In genomic region chr13:24801308-24801921, GRCm38 (mm10) we compare ENCODE assay signal across 8 mouse cellular contexts. TPM values are rescaled to one million over a fixed set of nuclear protein-coding genes. Genes with fewer than 3 reads are reported as not detected.
DNase-seq lines count a peak whose midpoint lies in the region; ATAC-seq and TF ChIP-seq lines count a peak whose summit lies in the region.

Gene BC005537 (plus strand): TSS chr13:24801657.

- peak within 1 kb of the TSS; percentile 89 for H3K4me2 ChIP-seq in embryonic facial prominence, embryonic 12.5 days (replicated peaks)
- H3K4me2 ChIP-seq in kidney, postnatal 0 days (ENCODE audit: low read length): peak within 1 kb of the TSS; percentile 81
- peak within 1 kb of the TSS; percentile 99 for H3K4me2 ChIP-seq in liver, embryonic 14.5 days (ENCODE audit: low read depth)
- peak within 1 kb of the TSS; percentile 79 for H3K4me2 ChIP-seq in neural tube, embryonic 12.5 days (replicated peaks)

- no peak for TF ChIP-seq POLR2A in heart, adult 2 months (IDR thresholded peaks at IDR 0.05; ENCODE audit: insufficient read depth, low read depth, low read length)

- H3K36me3 ChIP-seq in embryonic facial prominence, embryonic 12.5 days: peaks cover 3% of the 10 kb centered on the region; the same call in 1 of the 2 replicates
- H3K36me3 ChIP-seq in heart, adult 2 months (ENCODE audit: control insufficient read depth, insufficient read depth, low read length): peaks cover 30% of the 10 kb centered on the region
- H3K36me3 ChIP-seq in kidney, postnatal 0 days (ENCODE audit: insufficient read depth, low read length): peaks cover 5% of the 10 kb centered on the region; the same call in 1 of the 2 replicates
- H3K36me3 ChIP-seq in liver, embryonic 14.5 days (replicated peaks; ENCODE audit: control insufficient read depth, insufficient read depth, low read depth): peaks cover 26% of the 10 kb centered on the region
- peaks cover 9% of the 10 kb centered on the region for H3K36me3 ChIP-seq in neural tube, embryonic 12.5 days

- peaks cover 13% of the 10 kb centered on the region for H3K4me1 ChIP-seq in embryonic facial prominence, embryonic 12.5 days
- H3K4me1 ChIP-seq in heart, adult 2 months (ENCODE audit: control insufficient read depth, insufficient read depth, low read length): peaks cover 6% of the 10 kb centered on the region
- 0 out of 2 replicates have a peak, but pooled peaks cover 5% of the 10 kb centered on the region for H3K4me1 ChIP-seq in kidney, postnatal 0 days (replicated peaks; ENCODE audit: insufficient read depth, low read length)
- H3K4me1 ChIP-seq in liver, embryonic 14.5 days (replicated peaks; ENCODE audit: control insufficient read depth in 2 of 2, insufficient read depth in 2 of 2, low read length in 1 of 2): peaks cover 13 to 14% of the 10 kb centered on the region in 2 experiments
- H3K4me1 ChIP-seq in neural tube, embryonic 12.5 days: peaks cover 17% of the 10 kb centered on the region

- DNase-seq in CD8-positive naive resting alpha-beta T cell, adult 2 months (ENCODE audit: low read depth in 2 of 2, low spot score in 2 of 2): peak; percentile 56 to 62
- peak; percentile 50 for DNase-seq in R1 (ENCODE audit: low read depth, low spot score)
- DNase-seq in heart, adult 2 months: no peak
- DNase-seq in kidney, postnatal 0 days (ENCODE audit: low spot score): peak; percentile 73
- DNase-seq in liver, embryonic 14.5 days (ENCODE audit: low read depth in 3 of 3, low spot score in 3 of 3): peak in 2 of 3 experiments; percentile 27 to 39
- peak; percentile 44 for DNase-seq in urinary bladder, postnatal 25 days (ENCODE audit: low spot score)

- H3K27ac ChIP-seq in embryonic facial prominence, embryonic 12.5 days: peak within 1 kb of the TSS; percentile 99
- H3K27ac ChIP-seq in heart, adult 2 months: peak within 1 kb of the TSS; percentile 96
- peak within 1 kb of the TSS; percentile 100 for H3K27ac ChIP-seq in kidney, postnatal 0 days
- H3K27ac ChIP-seq in liver, embryonic 14.5 days: peak within 1 kb of the TSS; percentile 94
- H3K27ac ChIP-seq in neural tube, embryonic 12.5 days: peak within 1 kb of the TSS; percentile 97

- no peak for TF ChIP-seq EP300 in heart, adult 2 months (IDR thresholded peaks at IDR 0.05; ENCODE audit: insufficient read depth, low read depth, low read length)
- TF ChIP-seq EP300 in liver, embryonic 14.5 days (IDR thresholded peaks at IDR 0.05; ENCODE audit: low read depth): no peak

- under 1% methylated on average over 66 of the region's 74 CpGs for WGBS in embryonic facial prominence, embryonic 12.5 days
- WGBS in heart, adult 2 months: under 1% methylated on average over 68 of the region's 74 CpGs
- WGBS in kidney, postnatal 0 days: under 1% methylated on average over 57 of the region's 74 CpGs
- WGBS in liver, embryonic 14.5 days (ENCODE audit: insufficient replicate concordance): 1% methylated on average over 68 of the region's 74 CpGs
- WGBS in neural tube, embryonic 12.5 days: under 1% methylated on average over 70 of the region's 74 CpGs

- intact Hi-C loops in heart, adult 2 months (cut with DNase I): loop anchor here (1.0 kb wide), 1 partner anchor 30 kb away; the partner anchor contains the start of genes Acot13 and Tdp2

- H3K27me3 ChIP-seq in embryonic facial prominence, embryonic 12.5 days: no peaks in the 10 kb centered on the region
- no peaks in the 10 kb centered on the region for H3K27me3 ChIP-seq in heart, adult 2 months (ENCODE audit: control insufficient read depth, insufficient read depth, low read length)
- H3K27me3 ChIP-seq in kidney, postnatal 0 days (ENCODE audit: insufficient read depth, low read length): no peaks in the 10 kb centered on the region
- H3K27me3 ChIP-seq in liver, embryonic 14.5 days (ENCODE audit: control insufficient read depth, insufficient read depth, low read length): no peaks in the 10 kb centered on the region
- H3K27me3 ChIP-seq in neural tube, embryonic 12.5 days (replicated peaks): no peaks in the 10 kb centered on the region

- H3K79me2 ChIP-seq in heart, adult 2 months (replicated peaks; ENCODE audit: control insufficient read depth, insufficient read depth, low read length): peaks cover 13% of the 10 kb centered on the region

- ATAC-seq in embryonic facial prominence, embryonic 12.5 days (ENCODE audit: insufficient number of reproducible peaks, insufficient read depth, low FRiP score, low TSS enrichment): peak; percentile 58
- peak; percentile 62 for ATAC-seq in kidney, postnatal 0 days (replicated peaks; ENCODE audit: low FRiP score, low read depth)
- peak; percentile 36 for ATAC-seq in liver, embryonic 14.5 days (ENCODE audit: insufficient read depth)
- ATAC-seq in neural tube, embryonic 12.5 days (ENCODE audit: low FRiP score, low read depth): peak; percentile 55

- no peaks in the 10 kb centered on the region for H3K9me3 ChIP-seq in embryonic facial prominence, embryonic 12.5 days
- no peaks in the 10 kb centered on the region for H3K9me3 ChIP-seq in kidney, postnatal 0 days (replicated peaks; ENCODE audit: low read length)
- H3K9me3 ChIP-seq in liver, embryonic 14.5 days (ENCODE audit: control insufficient read depth, low read length): no peaks in the 10 kb centered on the region
- no peaks in the 10 kb centered on the region for H3K9me3 ChIP-seq in neural tube, embryonic 12.5 days

- H3K9ac ChIP-seq in embryonic facial prominence, embryonic 12.5 days: peak within 1 kb of the TSS; percentile 92
- peak within 1 kb of the TSS; percentile 99 for H3K9ac ChIP-seq in heart, adult 2 months (ENCODE audit: low read depth, low read length)
- peak within 1 kb of the TSS; percentile 97 for H3K9ac ChIP-seq in kidney, postnatal 0 days (ENCODE audit: low read depth, low read length)
- peak within 1 kb of the TSS; percentile 100 for H3K9ac ChIP-seq in liver, embryonic 14.5 days (replicated peaks)
- peak within 1 kb of the TSS; percentile 95 for H3K9ac ChIP-seq in neural tube, embryonic 12.5 days

- TF ChIP-seq CTCF in heart, adult 2 months (IDR thresholded peaks at IDR 0.05): peak; percentile 40
- peak; percentile 34 for TF ChIP-seq CTCF in kidney, postnatal 0 days (IDR thresholded peaks at IDR 0.05; ENCODE audit: low read depth)
- TF ChIP-seq CTCF in liver, embryonic 14.5 days (IDR thresholded peaks at IDR 0.05; ENCODE audit: low read depth): peak; percentile 44

- H3K4me3 ChIP-seq in embryonic facial prominence, embryonic 12.5 days: peak within 1 kb of the TSS; percentile 94
- H3K4me3 ChIP-seq in heart, adult 2 months: peak within 1 kb of the TSS; percentile 77
- peak within 1 kb of the TSS; percentile 98 for H3K4me3 ChIP-seq in kidney, postnatal 0 days (replicated peaks; ENCODE audit: low read depth, low read length)
- peak within 1 kb of the TSS; percentile 93 to 95 for H3K4me3 ChIP-seq in liver, embryonic 14.5 days (ENCODE audit: insufficient read depth in 1 of 2, low read depth in 2 of 2, low read length in 2 of 2)
- peak within 1 kb of the TSS; percentile 97 for H3K4me3 ChIP-seq in neural tube, embryonic 12.5 days

RNA-seq across cellular contexts. Expression of gene BC005537, which starts in this region (rescaled TPM):
- 16.4 and 17.3 TPM in 2 replicates for polyA plus RNA-seq in embryonic facial prominence, embryonic 12.5 days (2016; fragmentation: Nextera tagmentation; extraction: Ambion mirVana)
- total RNA-seq in heart, adult 2 months (2021): 100 to 1,000 TPM; 111 to 126 TPM
- polyA plus RNA-seq in heart, adult 2 months (2012; rRNA removed): 30.7 and 50.1 TPM in 2 replicates
- polyA plus RNA-seq in kidney, postnatal 0 days (2015; fragmentation: Nextera tagmentation; extraction: Ambion mirVana): 19.1 and 20.6 TPM in 2 replicates
- 17.4 and 33.5 TPM in 2 replicates for polyA plus RNA-seq in liver, embryonic 14.5 days (2012; rRNA removed)
- polyA plus RNA-seq in liver, embryonic 14.5 days (2014; fragmentation: Nextera tagmentation; extraction: Ambion mirVana): 13.7 and 14.5 TPM in 2 replicates
- polyA plus RNA-seq in neural tube, embryonic 12.5 days (2016; fragmentation: Nextera tagmentation; extraction: Ambion mirVana): 21.4 and 24.1 TPM in 2 replicates

Comparison
In these comparisons a context has a peak if more than half of its experiments do, and no peak if none do; other contexts are left out.
1. DNase-seq: peak in CD8-positive naive resting alpha-beta T cell, adult 2 months (2 of 2), R1 (single experiment), kidney, postnatal 0 days (single experiment), liver, embryonic 14.5 days (2 of 3) and urinary bladder, postnatal 25 days (single experiment); none in heart, adult 2 months (0 of 2).
2. Peak in every context shown above with its lines, with median percentiles within 50 percentile points of each other: ATAC-seq, H3K27ac ChIP-seq, H3K4me2 ChIP-seq, H3K4me3 ChIP-seq, H3K9ac ChIP-seq and CTCF ChIP-seq.